Mouse (Mus musculus) hindbrain, embryonic 16.5 days (tissue): ENCODE measurements around the gene 0610030E20Rik. TPM values are rescaled to one million over a fixed set of nuclear protein-coding genes. Genes with fewer than 3 reads are reported as not detected.
A peak's percentile ranks its signal among the peaks of the same experiment; 100 is the strongest.

Source experiments
- ATAC-seq: fragments of 200-750 bp; cut with Nextera tagmentation; 2 replicates; pipeline ENCODE4 v1.8.0; 2017; ENCODE audit warnings: moderate TSS enrichment, moderate library complexity
- H3K27ac ChIP-seq: fragments of 300-500 bp; sonication (generic); 2 replicates; pipeline ENCODE4 v1.5.1; 2014; ENCODE audit warnings: low read depth, mild to moderate bottlenecking, control low read depth, low read length, moderate library complexity
- H3K27me3 ChIP-seq: fragments of 300-500 bp; sonication (generic); replicated peaks from 2 replicates; pipeline ENCODE4 v1.6.1; 2014; ENCODE audit warnings: low read length; ENCODE audit not compliant: control insufficient read depth, insufficient read depth
- H3K36me3 ChIP-seq: fragments of 300-500 bp; sonication (generic); 2 replicates; pipeline ENCODE4 v1.6.1; 2014; ENCODE audit warnings: mild to moderate bottlenecking, low read length, moderate library complexity, mixed read lengths; ENCODE audit not compliant: control insufficient read depth, insufficient read depth
- H3K4me1 ChIP-seq: fragments of 300-500 bp; sonication (generic); 2 replicates; pipeline ENCODE4 v1.6.1; 2014; ENCODE audit warnings: low read depth, low read length; ENCODE audit not compliant: control insufficient read depth, insufficient read depth
- H3K4me2 ChIP-seq: fragments of 300-500 bp; sonication (generic); 2 replicates; pipeline ENCODE4 v1.6.1; 2014; ENCODE audit warnings: mild to moderate bottlenecking, low read length, control low read depth, moderate library complexity
- H3K4me3 ChIP-seq: fragments of 300-500 bp; sonication (generic); 2 replicates; pipeline ENCODE4 v1.5.1; 2014; ENCODE audit warnings: mild to moderate bottlenecking, low read length, control low read depth, moderate library complexity
- H3K9ac ChIP-seq: fragments of 300-500 bp; sonication (generic); 2 replicates; pipeline ENCODE4 v1.6.1; 2014; ENCODE audit warnings: low read depth, mild to moderate bottlenecking, control low read depth, low read length, moderate library complexity
- H3K9me3 ChIP-seq: fragments of 300-500 bp; sonication (generic); 2 replicates; pipeline ENCODE4 v1.6.1; 2014; ENCODE audit warnings: mild to moderate bottlenecking, low read length, moderate library complexity; ENCODE audit not compliant: control insufficient read depth
- WGBS: fragments of 180-500 bp; shearing (Covaris S2); extraction: QIAGEN DNeasy Blood & Tissue Kit; methylation state at CpG from one replicate; pipeline ENCODE4 v1.1.7; 2014; 5-methylcytosine and 5-hydroxymethylcytosine counted together
- polyA plus RNA-seq: library from polyadenylated mRNA; unstranded; fragments of >200 nt; fragmentation: Nextera tagmentation; extraction: Ambion mirVana; gene quantifications from 2 replicates; pipeline ENCODE4 v1.2.1, GENCODE M21; 2015

Gene 0610030E20Rik
- polyA plus RNA-seq: 16.9 and 17.3 TPM in 2 replicates

GRCm38 (mm10) chr6:72347166-72347941 is at the start of gene 0610030E20Rik:
0610030E20Rik (plus strand) TSS chr6:72347317.
- Histone ChIP-seq H3K4me1 (peaks cover 35% of the 10 kb centered on the region), H3K27me3 (no peaks in the 10 kb centered on the region), H3K9me3 (no peaks in the 10 kb centered on the region), H3K27ac (peak within 1 kb of the TSS; percentile 80), H3K4me2 (peak within 1 kb of the TSS; percentile 86), H3K36me3 (peaks cover 12% of the 10 kb centered on the region; the same call in 1 of the 2 replicates), H3K4me3 (peak within 1 kb of the TSS; percentile 58), H3K9ac (peak within 1 kb of the TSS; percentile 78)
- under 1% methylated on average over 68 of the region's 72 CpGs for WGBS
- peak; percentile 67 for ATAC-seq

GRCm38 (mm10) chr6:72297825-72298224 is 49.3 kb upstream of the 0610030E20Rik start:
- Histone ChIP-seq H3K4me2 (no peak overlapping the region), H3K4me3 (no peak overlapping the region), H3K9me3 (no peaks in the 10 kb centered on the region), H3K27me3 (no peaks in the 10 kb centered on the region), H3K27ac (no peak overlapping the region), H3K9ac (no peak overlapping the region), H3K36me3 (no peaks in the 10 kb centered on the region), H3K4me1 (no peaks in the 10 kb centered on the region)
- WGBS: 76% methylated on average over 3 of the region's 3 CpGs
- no peak for ATAC-seq

DNA sequence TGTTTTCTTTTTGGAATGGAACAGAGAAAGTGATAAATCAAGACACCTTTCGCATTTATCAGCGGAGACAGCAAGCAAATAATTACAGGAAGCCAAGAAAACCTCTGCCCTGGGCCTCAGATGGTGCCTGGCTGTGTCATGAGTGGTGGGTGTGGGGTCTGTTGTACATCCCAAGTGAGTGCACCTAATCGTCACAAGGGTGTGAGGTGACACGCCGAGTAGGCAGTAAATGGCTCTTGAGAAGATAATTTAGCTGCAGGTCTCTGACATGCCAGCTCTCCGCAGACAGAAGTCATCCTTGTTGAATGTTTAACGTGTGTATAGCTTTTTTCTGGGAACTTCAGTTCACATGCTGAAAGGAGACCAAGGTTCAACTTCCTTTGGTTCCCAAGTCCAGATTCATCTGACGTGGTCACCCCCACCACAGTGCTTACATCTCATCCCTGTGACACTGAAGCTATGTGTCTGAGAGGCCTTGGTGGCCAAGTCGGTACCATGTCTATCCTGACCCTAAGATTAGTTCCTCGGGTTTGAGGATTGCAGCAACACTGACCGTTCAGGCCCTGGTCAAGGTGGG is 44.7 kb upstream of the 0610030E20Rik start:
- Histone ChIP-seq H3K9ac (no peak overlapping the region), H3K4me3 (no peak overlapping the region), H3K27me3 (no peaks in the 10 kb centered on the region), H3K9me3 (no peaks in the 10 kb centered on the region), H3K4me2 (no peak overlapping the region), H3K36me3 (no peaks in the 10 kb centered on the region), H3K27ac (no peak overlapping the region), H3K4me1 (no peaks in the 10 kb centered on the region)
- no peak for ATAC-seq
- WGBS: 89% methylated on average over 11 of the region's 11 CpGs

- no peak overlapping the region for H3K9ac ChIP-seq
- no peaks in the 10 kb centered on the region for H3K4me1 ChIP-seq
- H3K36me3 ChIP-seq: no peaks in the 10 kb centered on the region
- 60% methylated on average over 9 of the region's 9 CpGs for WGBS
- no peaks in the 10 kb centered on the region for H3K27me3 ChIP-seq
- no peaks in the 10 kb centered on the region for H3K9me3 ChIP-seq
- ATAC-seq: no peak
- H3K4me2 ChIP-seq: no peak overlapping the region
- no peak overlapping the region for H3K4me3 ChIP-seq
- no peak overlapping the region for H3K27ac ChIP-seq
Observed at GRCm38 (mm10) chr6:72303510-72303909, 43.6 kb upstream of the 0610030E20Rik start.

- Histone ChIP-seq H3K9ac (no peak overlapping the region), H3K27ac (no peak overlapping the region), H3K36me3 (0 out of 2 replicates have a peak, but pooled peaks cover 3% of the 10 kb centered on the region), H3K4me3 (no peak overlapping the region), H3K9me3 (no peaks in the 10 kb centered on the region), H3K4me2 (no peak overlapping the region), H3K27me3 (no peaks in the 10 kb centered on the region), H3K4me1 (no peaks in the 10 kb centered on the region)
- ATAC-seq: no peak
- 98% methylated on average over 3 of the region's 3 CpGs for WGBS
Observed at GRCm38 (mm10) chr6:72312198-72312597, 34.9 kb upstream of the 0610030E20Rik start.

DNA sequence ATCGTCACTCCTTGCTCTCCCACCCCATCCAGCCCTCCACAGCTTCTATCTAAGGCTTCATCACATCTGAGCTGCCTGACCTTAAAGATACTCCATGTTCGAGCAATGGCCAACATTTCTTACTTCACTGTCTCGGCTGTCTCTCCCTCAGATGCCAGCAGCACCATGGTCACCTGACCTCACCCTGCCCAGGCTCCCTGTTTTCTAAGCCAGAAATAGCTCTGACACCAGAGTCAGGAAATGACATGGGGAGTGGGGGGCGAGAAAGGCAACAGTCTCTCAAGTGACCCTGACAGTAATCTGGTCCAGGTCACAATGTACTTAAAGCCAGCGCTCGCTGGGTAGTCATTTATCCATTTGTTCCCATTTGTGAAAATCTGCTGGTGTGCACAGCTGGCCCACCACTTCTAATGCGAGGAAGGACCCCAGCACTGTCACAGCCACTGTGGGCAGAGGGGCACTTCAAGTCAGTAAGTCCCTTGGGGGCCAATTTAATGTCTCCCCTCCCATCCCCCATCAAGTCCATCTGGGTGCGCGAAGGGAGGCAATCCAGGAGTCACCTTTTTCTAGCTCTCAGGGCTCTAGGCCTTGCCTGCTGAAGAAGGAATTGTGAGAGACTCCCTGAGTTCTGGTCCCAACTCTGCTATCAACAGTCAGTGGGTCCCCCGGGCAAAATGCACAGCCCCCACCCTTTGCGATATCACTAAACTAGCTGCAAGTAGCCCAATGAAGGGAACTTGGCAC is 33.8 kb upstream of the 0610030E20Rik start:
- Histone ChIP-seq H3K27ac (no peak overlapping the region), H3K4me2 (no peak overlapping the region), H3K9ac (no peak overlapping the region), H3K4me3 (no peak overlapping the region), H3K27me3 (no peaks in the 10 kb centered on the region), H3K9me3 (no peaks in the 10 kb centered on the region), H3K4me1 (no peaks in the 10 kb centered on the region), H3K36me3 (0 out of 2 replicates have a peak, but pooled peaks cover 7% of the 10 kb centered on the region)
- 89% methylated on average over 11 of the region's 11 CpGs for WGBS
- ATAC-seq: no peak

DNA sequence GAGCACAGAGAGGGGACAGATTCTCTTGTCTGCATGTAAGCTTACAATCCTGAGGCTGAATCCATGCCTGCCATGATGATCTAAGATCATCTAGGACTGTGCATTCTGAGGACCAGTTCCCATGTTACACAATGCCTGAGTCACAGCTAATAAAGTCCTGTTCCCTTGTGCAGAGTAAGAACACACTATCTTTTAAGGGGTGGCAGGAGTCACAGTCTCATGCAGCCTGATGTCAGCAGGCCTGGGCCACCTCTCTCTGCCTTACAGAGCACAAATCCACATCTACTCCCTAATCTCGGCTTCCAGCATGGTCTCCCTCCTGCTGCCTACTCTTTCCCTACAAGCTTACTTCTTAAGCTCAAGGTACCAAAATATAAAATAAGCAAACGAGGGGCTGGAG is 31.7 kb upstream of the 0610030E20Rik start:
- WGBS: 92% methylated on average over 2 of the region's 2 CpGs
- H3K27ac ChIP-seq: no peak overlapping the region
- peaks cover 16% of the 10 kb centered on the region for H3K36me3 ChIP-seq
- H3K4me3 ChIP-seq: no peak overlapping the region
- no peak overlapping the region for H3K9ac ChIP-seq
- ATAC-seq: no peak
- H3K9me3 ChIP-seq: no peaks in the 10 kb centered on the region
- H3K4me2 ChIP-seq: no peak overlapping the region
- H3K4me1 ChIP-seq: no peaks in the 10 kb centered on the region
- H3K27me3 ChIP-seq: no peaks in the 10 kb centered on the region

- Histone ChIP-seq H3K27me3 (no peaks in the 10 kb centered on the region), H3K9me3 (no peaks in the 10 kb centered on the region), H3K27ac (no peak overlapping the region), H3K9ac (no peak overlapping the region), H3K4me1 (no peaks in the 10 kb centered on the region), H3K4me2 (no peak overlapping the region), H3K4me3 (no peak overlapping the region), H3K36me3 (peaks cover 23% of the 10 kb centered on the region)
- ATAC-seq: no peak
- WGBS: 75% methylated on average over 1 of the region's 1 CpGs
Observed at GRCm38 (mm10) chr6:72316044-72316443, 31.1 kb upstream of the 0610030E20Rik start.

- H3K4me1 ChIP-seq: no peaks in the 10 kb centered on the region
- no peak overlapping the region for H3K9ac ChIP-seq
- peaks cover 33% of the 10 kb centered on the region for H3K36me3 ChIP-seq
- no peak for ATAC-seq
- no peaks in the 10 kb centered on the region for H3K27me3 ChIP-seq
- no peak overlapping the region for H3K4me2 ChIP-seq
- WGBS: 84% methylated on average over 5 of the region's 5 CpGs
- no peak overlapping the region for H3K27ac ChIP-seq
- no peaks in the 10 kb centered on the region for H3K9me3 ChIP-seq
- H3K4me3 ChIP-seq: no peak overlapping the region
Observed at GRCm38 (mm10) chr6:72318440-72318839, 28.7 kb upstream of the 0610030E20Rik start.
